Mouse (Mus musculus): ENCODE measurements around the gene Iqsec1. TPM values are rescaled to one million over a fixed set of nuclear protein-coding genes. Genes with fewer than 3 reads are reported as not detected.
A peak's percentile ranks its signal among the peaks of the same experiment; 100 is the strongest.

Gene Iqsec1
- total RNA-seq, 2 experiments from 2014 or later = 343 TPM

GRCm38 (mm10) chr6:90892401-90892800 is 96.1 kb downstream of the Iqsec1 start:
- DNase-seq (ENCODE audit: low spot score in 2 of 2) = no peak

- no peak for DNase-seq (ENCODE audit: low spot score in 2 of 2)
These were observed 98.9 kb downstream of the Iqsec1 start for GRCm38 (mm10) chr6:90889356-90890285.

- DNase-seq (ENCODE audit: low spot score in 2 of 2) = no peak
These were observed 101.3 kb downstream of the Iqsec1 start for GRCm38 (mm10) chr6:90887024-90887775.

GRCm38 (mm10) chr6:90885626-90886025 is 102.9 kb downstream of the Iqsec1 start:
- DNase-seq (ENCODE audit: low spot score in 2 of 2) = no peak

- no peak for DNase-seq (ENCODE audit: low spot score in 2 of 2)
These were observed 103.9 kb downstream of the Iqsec1 start for GRCm38 (mm10) chr6:90884631-90885030.

GRCm38 (mm10) chr6:90880975-90881374 is 107.5 kb downstream of the Iqsec1 start:
- no peak for DNase-seq (ENCODE audit: low spot score in 2 of 2)

GRCm38 (mm10) chr6:90880404-90880803 is 108.1 kb downstream of the Iqsec1 start:
- DNase-seq (ENCODE audit: low spot score in 2 of 2) = no peak

- peak; percentile 61 to 66 for DNase-seq (ENCODE audit: low spot score in 2 of 2)
These were observed 116.9 kb downstream of the Iqsec1 start for GRCm38 (mm10) chr6:90871581-90871980.

GRCm38 (mm10) chr6:90868033-90868432 is 120.5 kb downstream of the Iqsec1 start:
- no peak for DNase-seq (ENCODE audit: low spot score in 2 of 2)

- no peak for DNase-seq (ENCODE audit: low spot score in 2 of 2)
These were observed 127.1 kb downstream of the Iqsec1 start for GRCm38 (mm10) chr6:90861370-90861769.

GRCm38 (mm10) chr6:90857844-90858243 is 130.6 kb downstream of the Iqsec1 start:
- no peak for DNase-seq (ENCODE audit: low spot score in 2 of 2)

- no peak for DNase-seq (ENCODE audit: low spot score in 2 of 2)
These were observed 136.1 kb downstream of the Iqsec1 start for GRCm38 (mm10) chr6:90852360-90852759.

GRCm38 (mm10) chr6:90848068-90848467 is 140.4 kb downstream of the Iqsec1 start:
- DNase-seq (ENCODE audit: low spot score in 2 of 2) = no peak

GRCm38 (mm10) chr6:90847523-90847922 is 141.0 kb downstream of the Iqsec1 start:
- DNase-seq (ENCODE audit: low spot score in 2 of 2) = no peak

GRCm38 (mm10) chr6:90839972-90840371 is 148.5 kb downstream of the Iqsec1 start:
- no peak for DNase-seq (ENCODE audit: low spot score in 2 of 2)

GRCm38 (mm10) chr6:90836749-90837148 is 151.7 kb downstream of the Iqsec1 start:
- DNase-seq (ENCODE audit: low spot score in 2 of 2) = no peak

- DNase-seq (ENCODE audit: low spot score in 2 of 2) = peak; percentile 75 to 85
These were observed 158.9 kb downstream of the Iqsec1 start for GRCm38 (mm10) chr6:90829536-90829935.

- no peak for DNase-seq (ENCODE audit: low spot score in 2 of 2)
These were observed 163.4 kb downstream of the Iqsec1 start for GRCm38 (mm10) chr6:90825063-90825462.

- no peak for DNase-seq (ENCODE audit: low spot score in 2 of 2)
These were observed 165.2 kb downstream of the Iqsec1 start for GRCm38 (mm10) chr6:90823322-90823721.

- no peak for DNase-seq (ENCODE audit: low spot score in 2 of 2)
These were observed 166.4 kb downstream of the Iqsec1 start for GRCm38 (mm10) chr6:90821916-90822602.

- DNase-seq (ENCODE audit: low spot score in 2 of 2) = no peak
These were observed 168.6 kb downstream of the Iqsec1 start for GRCm38 (mm10) chr6:90819880-90820279.

Measured in left cerebral cortex, adult 18-20 months (tissue).